In the genomic region with DNA sequence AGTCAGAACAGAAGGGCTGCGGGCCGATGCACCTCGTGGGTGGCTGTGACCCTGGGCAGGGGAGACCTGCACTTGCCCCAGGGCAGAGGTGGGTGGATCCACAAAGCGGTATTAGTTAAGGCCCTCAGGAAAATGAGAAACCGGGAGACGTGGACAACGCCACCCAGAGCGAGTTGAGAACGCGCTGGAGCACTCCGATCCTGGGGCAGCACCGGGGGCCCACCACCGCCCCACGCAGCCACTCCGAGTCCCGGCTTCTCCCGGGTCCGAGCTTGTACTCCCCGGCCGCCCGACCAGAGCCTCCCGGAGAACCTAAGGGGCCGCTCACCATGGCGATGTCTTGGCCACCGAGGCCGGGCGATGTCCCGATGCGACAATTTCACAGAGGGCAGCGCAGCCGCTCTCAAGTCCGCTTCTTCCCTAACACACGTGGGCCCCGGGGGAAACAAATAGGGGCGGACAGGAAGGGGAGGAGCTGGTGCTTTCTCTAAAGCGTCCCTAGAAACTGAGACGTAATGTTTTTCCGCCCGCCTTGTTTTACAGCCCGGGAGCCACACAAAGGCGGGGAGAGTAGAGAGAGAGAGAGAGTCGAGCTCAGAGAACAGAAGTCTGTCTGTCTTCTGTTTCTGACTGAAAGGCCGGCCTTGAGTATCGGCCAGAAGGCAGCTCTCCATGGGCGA, we compare ENCODE assay signal across 8 mouse cellular contexts. TPM values are rescaled to one million over a fixed set of nuclear protein-coding genes. Genes with fewer than 3 reads are reported as not detected.
DNase-seq lines count a peak whose midpoint lies in the region; ATAC-seq lines count a peak whose summit lies in the region.

TSS of gene Tma16 (minus strand) at position 447 of the 680 bp plus-strand sequence.

- DNase-seq in CD8-positive naive resting alpha-beta T cell, adult 2 months (ENCODE audit: low read depth in 2 of 2, low spot score in 2 of 2): peak; percentile 75
- peak; percentile 74 for DNase-seq in c-Kit-positive CD71-negative TER-119-negative erythroid progenitor cells, embryonic 14.5 days (ENCODE audit: low read depth)
- peak; percentile 89 for DNase-seq in forebrain, embryonic 11.5 days (ENCODE audit: low spot score)
- DNase-seq in kidney, postnatal 36 days: peak; percentile 74 to 81
- DNase-seq in telencephalon, adult 2 months (ENCODE audit: low read depth, low spot score): peak; percentile 85

- H3K27ac ChIP-seq in forebrain, embryonic 11.5 days (ENCODE audit: low read depth, low read length): no peak within 1 kb of the TSS
- peak within 1 kb of the TSS; percentile 67; the same call in 1 of the 2 replicates for H3K27ac ChIP-seq in heart, embryonic 16.5 days (ENCODE audit: low read length)
- peak within 1 kb of the TSS; percentile 29; the same call in 1 of the 2 replicates for H3K27ac ChIP-seq in liver, embryonic 15.5 days (replicated peaks)
- H3K27ac ChIP-seq in neural tube, embryonic 12.5 days: peak within 1 kb of the TSS; percentile 37; the same call in 1 of the 2 replicates

- no peaks in the 10 kb centered on the region for H3K4me1 ChIP-seq in forebrain, embryonic 11.5 days (replicated peaks; ENCODE audit: control insufficient read depth, insufficient read depth, low read length)
- H3K4me1 ChIP-seq in heart, embryonic 16.5 days (ENCODE audit: control insufficient read depth, insufficient read depth, low read length): peaks cover 5% of the 10 kb centered on the region
- peaks cover 12% of the 10 kb centered on the region for H3K4me1 ChIP-seq in liver, embryonic 15.5 days (replicated peaks)
- no peaks in the 10 kb centered on the region; the same call in 1 of the 2 replicates for H3K4me1 ChIP-seq in neural tube, embryonic 12.5 days

- no peaks in the 10 kb centered on the region; the same call in 1 of the 2 replicates for H3K36me3 ChIP-seq in forebrain, embryonic 11.5 days (ENCODE audit: control insufficient read depth, insufficient read depth, low read length)
- H3K36me3 ChIP-seq in heart, embryonic 16.5 days (ENCODE audit: control insufficient read depth, insufficient read depth): peaks cover 11% of the 10 kb centered on the region
- peaks cover 22% of the 10 kb centered on the region for H3K36me3 ChIP-seq in liver, embryonic 15.5 days (replicated peaks)
- peaks cover 16% of the 10 kb centered on the region for H3K36me3 ChIP-seq in neural tube, embryonic 12.5 days

- 0% methylated on average over 45 of the region's 45 CpGs for WGBS in forebrain, embryonic 11.5 days
- under 1% methylated on average over 45 of the region's 45 CpGs for WGBS in heart, embryonic 16.5 days
- WGBS in liver, embryonic 15.5 days (ENCODE audit: insufficient replicate concordance): under 1% methylated on average over 45 of the region's 45 CpGs
- under 1% methylated on average over 45 of the region's 45 CpGs for WGBS in neural tube, embryonic 12.5 days

- H3K4me3 ChIP-seq in forebrain, embryonic 11.5 days (ENCODE audit: low read depth, low read length): peak within 1 kb of the TSS; percentile 83
- H3K4me3 ChIP-seq in heart, embryonic 16.5 days (ENCODE audit: low read length): peak within 1 kb of the TSS; percentile 99
- peak within 1 kb of the TSS; percentile 78 for H3K4me3 ChIP-seq in liver, embryonic 15.5 days (replicated peaks)
- H3K4me3 ChIP-seq in neural tube, embryonic 12.5 days: peak within 1 kb of the TSS; percentile 85

- H3K9ac ChIP-seq in forebrain, embryonic 11.5 days (ENCODE audit: low read length): peak within 1 kb of the TSS; percentile 76
- H3K9ac ChIP-seq in heart, embryonic 16.5 days (ENCODE audit: low read length): peak within 1 kb of the TSS; percentile 95
- peak within 1 kb of the TSS; percentile 71 for H3K9ac ChIP-seq in liver, embryonic 15.5 days
- H3K9ac ChIP-seq in neural tube, embryonic 12.5 days: peak within 1 kb of the TSS; percentile 83

- no peaks in the 10 kb centered on the region for H3K9me3 ChIP-seq in forebrain, embryonic 11.5 days (ENCODE audit: control insufficient read depth, low read length)
- no peaks in the 10 kb centered on the region for H3K9me3 ChIP-seq in heart, embryonic 16.5 days (replicated peaks; ENCODE audit: control insufficient read depth, low read length)
- H3K9me3 ChIP-seq in liver, embryonic 15.5 days (replicated peaks): no peaks in the 10 kb centered on the region
- no peaks in the 10 kb centered on the region for H3K9me3 ChIP-seq in neural tube, embryonic 12.5 days

- H3K27me3 ChIP-seq in forebrain, embryonic 11.5 days (ENCODE audit: control insufficient read depth, insufficient read depth, low read length): no peaks in the 10 kb centered on the region
- H3K27me3 ChIP-seq in heart, embryonic 16.5 days (ENCODE audit: control insufficient read depth, insufficient read depth, low read length): no peaks in the 10 kb centered on the region
- H3K27me3 ChIP-seq in liver, embryonic 15.5 days: no peaks in the 10 kb centered on the region
- no peaks in the 10 kb centered on the region for H3K27me3 ChIP-seq in neural tube, embryonic 12.5 days (replicated peaks)

- ATAC-seq in forebrain, embryonic 11.5 days (replicated peaks; ENCODE audit: low FRiP score): peak; percentile 96
- peak; percentile 89 for ATAC-seq in heart, embryonic 16.5 days (replicated peaks; ENCODE audit: extremely low read depth, insufficient read depth, low FRiP score)
- peak; percentile 84 for ATAC-seq in liver, embryonic 15.5 days (ENCODE audit: insufficient read depth)
- ATAC-seq in neural tube, embryonic 12.5 days (ENCODE audit: low FRiP score, low read depth): peak; percentile 96

- peak within 1 kb of the TSS; percentile 60 for H3K4me2 ChIP-seq in forebrain, embryonic 11.5 days (ENCODE audit: low read depth, low read length, severe bottlenecking)
- peak within 1 kb of the TSS; percentile 85 for H3K4me2 ChIP-seq in heart, embryonic 16.5 days (ENCODE audit: low read depth, low read length)
- peak within 1 kb of the TSS; percentile 72 for H3K4me2 ChIP-seq in liver, embryonic 15.5 days
- peak within 1 kb of the TSS; percentile 72 for H3K4me2 ChIP-seq in neural tube, embryonic 12.5 days (replicated peaks)

RNA-seq across cellular contexts. Expression of gene Tma16, which starts in this region (rescaled TPM):
- 15.6 and 19.0 TPM in 2 replicates for polyA plus RNA-seq in forebrain, embryonic 11.5 days (2014; fragmentation: Nextera tagmentation; extraction: Ambion mirVana)
- 6.4 and 8.4 TPM in 2 replicates for polyA plus RNA-seq in heart, embryonic 16.5 days (2015; fragmentation: Nextera tagmentation; extraction: Ambion mirVana)
- 4.6 and 4.8 TPM in 2 replicates for polyA plus RNA-seq in liver, embryonic 15.5 days (2015; fragmentation: Nextera tagmentation; extraction: Ambion mirVana)
- polyA plus RNA-seq in neural tube, embryonic 12.5 days (2016; fragmentation: Nextera tagmentation; extraction: Ambion mirVana): 11.8 and 14.4 TPM in 2 replicates
